Comparison of ENCODE assay signal across 11 mouse cellular contexts in genomic region chr10:39387024-39387423, GRCm38 (mm10). TPM values are rescaled to one million over a fixed set of nuclear protein-coding genes. Genes with fewer than 3 reads are reported as not detected.
DNase-seq lines count a peak whose midpoint lies in the region; ATAC-seq and TF ChIP-seq lines count a peak whose summit lies in the region.
"Had no signal": no experiment of that assay in that cellular context is flagged by ENCODE, and none has a peak within 500 bp of the region (broad histone marks: within the 10 kb centered on the region; RNA-seq: fewer than 3 reads in every experiment).

No protein-coding gene starts in this region.

- H3K4me3 ChIP-seq in heart, embryonic 13.5 days, result no peak overlapping the region
- H3K4me3 ChIP-seq in lung, postnatal 0 days (ENCODE audit: low read depth, low read length), result no peak overlapping the region
- H3K4me3 ChIP-seq in hindbrain, embryonic 16.5 days (ENCODE audit: low read length), result no peak overlapping the region
- H3K4me3 ChIP-seq: intestine, embryonic 15.5 days had no signal

- H3K9me3 ChIP-seq in heart, embryonic 13.5 days, result peaks cover 5% of the 10 kb centered on the region; the same call in 1 of the 2 replicates
- no peaks in the 10 kb centered on the region for H3K9me3 ChIP-seq in lung, postnatal 0 days (ENCODE audit: low read length)
- no peaks in the 10 kb centered on the region for H3K9me3 ChIP-seq in hindbrain, embryonic 16.5 days (ENCODE audit: control insufficient read depth, low read length)
- H3K9me3 ChIP-seq: intestine, embryonic 15.5 days had no signal

- 0 out of 2 replicates have a peak overlapping the region, but pooled peaks have one; percentile 33 for H3K27ac ChIP-seq in heart, embryonic 13.5 days (replicated peaks)
- H3K27ac ChIP-seq in lung, postnatal 0 days (ENCODE audit: low read length), result no peak overlapping the region
- H3K27ac ChIP-seq in hindbrain, embryonic 16.5 days (ENCODE audit: low read depth, low read length), result no peak overlapping the region
- H3K27ac ChIP-seq: intestine, embryonic 15.5 days had no signal

- 53% methylated on average over 5 of the region's 5 CpGs for WGBS in heart, embryonic 13.5 days
- 35% methylated on average over 5 of the region's 5 CpGs for WGBS in lung, postnatal 0 days
- 35% methylated on average over 5 of the region's 5 CpGs for WGBS in hindbrain, embryonic 16.5 days

- TF ChIP-seq CTCF in lung, postnatal 0 days (IDR thresholded peaks at IDR 0.05), result no peak

- DNase-seq in heart, adult 8-10 months (ENCODE audit: low spot score), result no peak
- DNase-seq in lung, postnatal 0 days (ENCODE audit: low spot score), result peak; percentile 56
- DNase-seq in lung, postnatal 10 days, result no peak
- peak; percentile 24 for DNase-seq in T-cell, adult 2 months (ENCODE audit: low spot score)
- no peak for DNase-seq in gastrocnemius, adult 8-10 months (ENCODE audit: low spot score in 2 of 2)
- no peak for DNase-seq in c-Kit-positive CD71-positive TER-119-positive erythroid progenitor cells, embryonic 14.5 days (ENCODE audit: low spot score)
- DNase-seq: lung, postnatal 36 days; right cerebral cortex, postnatal 25 days had no signal

- no peaks in the 10 kb centered on the region for H3K27me3 ChIP-seq in heart, embryonic 13.5 days (replicated peaks)
- no peaks in the 10 kb centered on the region for H3K27me3 ChIP-seq in lung, postnatal 0 days (replicated peaks; ENCODE audit: insufficient read depth, low read length)
- no peaks in the 10 kb centered on the region for H3K27me3 ChIP-seq in hindbrain, embryonic 16.5 days (replicated peaks; ENCODE audit: control insufficient read depth, insufficient read depth, low read length)
- H3K27me3 ChIP-seq: intestine, embryonic 15.5 days had no signal

- no peak for ATAC-seq in heart, embryonic 13.5 days (ENCODE audit: extremely low read depth, insufficient number of reproducible peaks, low FRiP score, low TSS enrichment)
- peak; percentile 62 for ATAC-seq in lung, postnatal 0 days
- 0 out of 2 replicates have a peak, but pooled peaks have one; percentile 44 for ATAC-seq in hindbrain, embryonic 16.5 days

- TF ChIP-seq EP300 in lung, postnatal 0 days (IDR thresholded peaks at IDR 0.05), result no peak

- H3K9ac ChIP-seq in heart, embryonic 13.5 days, result no peak overlapping the region
- no peak overlapping the region for H3K9ac ChIP-seq in lung, postnatal 0 days (replicated peaks; ENCODE audit: low read depth)
- no peak overlapping the region for H3K9ac ChIP-seq in hindbrain, embryonic 16.5 days (ENCODE audit: low read depth, low read length)
- H3K9ac ChIP-seq: intestine, embryonic 15.5 days had no signal

- peaks cover 14% of the 10 kb centered on the region for H3K36me3 ChIP-seq in heart, embryonic 13.5 days
- no peaks in the 10 kb centered on the region for H3K36me3 ChIP-seq in lung, postnatal 0 days (ENCODE audit: insufficient read depth, low read length)
- peaks cover 5% of the 10 kb centered on the region; the same call in 1 of the 2 replicates for H3K36me3 ChIP-seq in hindbrain, embryonic 16.5 days (ENCODE audit: control insufficient read depth, insufficient read depth, low read length)

- peaks cover 68% of the 10 kb centered on the region for H3K4me1 ChIP-seq in heart, embryonic 13.5 days
- peaks cover 4% of the 10 kb centered on the region; the same call in 1 of the 2 replicates for H3K4me1 ChIP-seq in lung, postnatal 0 days (ENCODE audit: insufficient read depth, low read depth, low read length)
- peaks cover 41% of the 10 kb centered on the region for H3K4me1 ChIP-seq in hindbrain, embryonic 16.5 days (ENCODE audit: control insufficient read depth, insufficient read depth, low read depth, low read length)

- no peak overlapping the region for H3K4me2 ChIP-seq in heart, embryonic 13.5 days
- H3K4me2 ChIP-seq in lung, postnatal 0 days (replicated peaks; ENCODE audit: low read depth, low read length), result no peak overlapping the region
- H3K4me2 ChIP-seq in hindbrain, embryonic 16.5 days (ENCODE audit: low read length), result no peak overlapping the region
- H3K4me2 ChIP-seq: intestine, embryonic 15.5 days had no signal

RNA-seq across cellular contexts. Expression of gene Fyn, which starts 18.4 kb away (rescaled TPM):
- polyA plus RNA-seq in heart, embryonic 13.5 days (2015; fragmentation: Nextera tagmentation; extraction: Ambion mirVana), result 11.2 and 13.3 TPM in 2 replicates
- 10 to 100 TPM; 22.4 to 27.6 (median 24.2) TPM for total RNA-seq in heart, adult 8-10 months (2022)
- 21.1 and 23.0 TPM in 2 replicates for polyA plus RNA-seq in lung, postnatal 0 days (2015; fragmentation: Nextera tagmentation; extraction: Ambion mirVana)
- 74.1 and 74.9 TPM in 2 replicates for polyA plus RNA-seq in hindbrain, embryonic 16.5 days (2015; fragmentation: Nextera tagmentation; extraction: Ambion mirVana)
- total RNA-seq in gastrocnemius, adult 8-10 months (2022), result 1 to 10 TPM; 2.8 to 7.3 (median 5.7) TPM

Comparison
In these comparisons a context has a peak if more than half of its experiments do, and no peak if none do; other contexts are left out.
1. DNase-seq: peak in lung, postnatal 0 days (single experiment) and T-cell, adult 2 months (single experiment); none in heart, adult 8-10 months (single experiment), lung, postnatal 10 days (single experiment), gastrocnemius, adult 8-10 months (0 of 2) and c-Kit-positive CD71-positive TER-119-positive erythroid progenitor cells, embryonic 14.5 days (single experiment).